Mouse (Mus musculus): Measurements from ENCODE around the gene Zfp459. TPM values are rescaled to one million over a fixed set of nuclear protein-coding genes. Genes with fewer than 3 reads are reported as not detected.
A peak's percentile ranks its signal among the peaks of the same experiment; 100 is the strongest.
"Not testable (repeated sequence)": the region's sequence is repeated elsewhere in the genome, so short reads cannot be mapped to it uniquely, and the experiment has no call there.

Zfp459 gene
- polyA plus RNA-seq, 1 experiment from 2014 or later: 1.7 TPM

GRCm38 (mm10) chr13:67422532-67422931 lies 1.3 kb upstream of the Zfp459 start:
- not testable (repeated sequence) for H3K9me3 ChIP-seq (replicated peaks; ENCODE audit: control insufficient read depth, low read length, poor library complexity, severe bottlenecking); ATAC-seq; H3K4me2 ChIP-seq (ENCODE audit: low read length); H3K4me1 ChIP-seq (ENCODE audit: control insufficient read depth, insufficient read depth, low read length); H3K4me3 ChIP-seq (ENCODE audit: low read depth, low read length); H3K27me3 ChIP-seq (ENCODE audit: control insufficient read depth, insufficient read depth, low read depth, low read length); H3K36me3 ChIP-seq (ENCODE audit: control insufficient read depth, insufficient read depth, low read length); H3K27ac ChIP-seq (ENCODE audit: low read length); H3K9ac ChIP-seq (ENCODE audit: low read depth, low read length)
- WGBS: 74% methylated on average over 2 of the region's 2 CpGs

GRCm38 (mm10) chr13:67420558-67421206 lies 536 bp downstream of the Zfp459 start:
- Histone ChIP-seq H3K27ac (ENCODE audit: low read length) (no peak overlapping the region), H3K4me3 (ENCODE audit: low read depth, low read length) (peak overlapping the region; percentile 76), H3K27me3 (ENCODE audit: control insufficient read depth, insufficient read depth, low read depth, low read length) (no peaks in the 10 kb centered on the region), H3K4me1 (ENCODE audit: control insufficient read depth, insufficient read depth, low read length) (peaks cover 7% of the 10 kb centered on the region; the same call in 1 of the 2 replicates), H3K4me2 (ENCODE audit: low read length) (peak overlapping the region; percentile 94), H3K9me3 (replicated peaks; ENCODE audit: control insufficient read depth, low read length, poor library complexity, severe bottlenecking) (no peaks in the 10 kb centered on the region), H3K36me3 (ENCODE audit: control insufficient read depth, insufficient read depth, low read length) (no peaks in the 10 kb centered on the region), H3K9ac (ENCODE audit: low read depth, low read length) (peak overlapping the region; percentile 69)
- WGBS: 32% methylated on average over 11 of the region's 11 CpGs
- ATAC-seq: peak; percentile 85

- H3K9ac ChIP-seq (ENCODE audit: low read depth, low read length): no peak overlapping the region
- 91% methylated on average over 3 of the region's 3 CpGs for WGBS
- no peak for ATAC-seq
- no peak overlapping the region for H3K4me3 ChIP-seq (ENCODE audit: low read depth, low read length)
- peaks cover 6% of the 10 kb centered on the region; the same call in 1 of the 2 replicates for H3K4me1 ChIP-seq (ENCODE audit: control insufficient read depth, insufficient read depth, low read length)
- no peaks in the 10 kb centered on the region for H3K27me3 ChIP-seq (ENCODE audit: control insufficient read depth, insufficient read depth, low read depth, low read length)
- H3K36me3 ChIP-seq (ENCODE audit: control insufficient read depth, insufficient read depth, low read length): no peaks in the 10 kb centered on the region
- no peaks in the 10 kb centered on the region for H3K9me3 ChIP-seq (replicated peaks; ENCODE audit: control insufficient read depth, low read length, poor library complexity, severe bottlenecking)
- H3K27ac ChIP-seq (ENCODE audit: low read length): no peak overlapping the region
- H3K4me2 ChIP-seq (ENCODE audit: low read length): no peak overlapping the region
Observed at GRCm38 (mm10) chr13:67416811-67417210, 4.4 kb downstream of the Zfp459 start.

GRCm38 (mm10) chr13:67415759-67416158 lies 5.5 kb downstream of the Zfp459 start:
- Histone ChIP-seq H3K27ac (ENCODE audit: low read length) (no peak overlapping the region), H3K27me3 (ENCODE audit: control insufficient read depth, insufficient read depth, low read depth, low read length) (no peaks in the 10 kb centered on the region), H3K9ac (ENCODE audit: low read depth, low read length) (no peak overlapping the region), H3K4me2 (ENCODE audit: low read length) (no peak overlapping the region), H3K36me3 (ENCODE audit: control insufficient read depth, insufficient read depth, low read length) (no peaks in the 10 kb centered on the region), H3K4me1 (ENCODE audit: control insufficient read depth, insufficient read depth, low read length) (peaks cover 2% of the 10 kb centered on the region; the same call in 1 of the 2 replicates), H3K9me3 (replicated peaks; ENCODE audit: control insufficient read depth, low read length, poor library complexity, severe bottlenecking) (no peaks in the 10 kb centered on the region), H3K4me3 (ENCODE audit: low read depth, low read length) (no peak overlapping the region)
- 84% methylated on average over 6 of the region's 6 CpGs for WGBS
- ATAC-seq: no peak

GRCm38 (mm10) chr13:67413634-67414033 lies 7.6 kb downstream of the Zfp459 start:
- not testable (repeated sequence) for H3K4me2 ChIP-seq (ENCODE audit: low read length); H3K27ac ChIP-seq (ENCODE audit: low read length); H3K36me3 ChIP-seq (ENCODE audit: control insufficient read depth, insufficient read depth, low read length); H3K4me1 ChIP-seq (ENCODE audit: control insufficient read depth, insufficient read depth, low read length); H3K9me3 ChIP-seq (replicated peaks; ENCODE audit: control insufficient read depth, low read length, poor library complexity, severe bottlenecking); H3K27me3 ChIP-seq (ENCODE audit: control insufficient read depth, insufficient read depth, low read depth, low read length); H3K4me3 ChIP-seq (ENCODE audit: low read depth, low read length); H3K9ac ChIP-seq (ENCODE audit: low read depth, low read length); ATAC-seq
- WGBS: 79% methylated on average over 3 of the region's 3 CpGs

GRCm38 (mm10) chr13:67399183-67399903 lies 21.9 kb downstream of the Zfp459 start, which contains the start of gene Zfp429:
Zfp429 (minus strand) TSS chr13:67399819.
- H3K4me3 ChIP-seq (ENCODE audit: low read depth, low read length): peak within 1 kb of the TSS; percentile 49
- not testable (repeated sequence) for H3K4me1 ChIP-seq (ENCODE audit: control insufficient read depth, insufficient read depth, low read length); H3K27ac ChIP-seq (ENCODE audit: low read length); H3K27me3 ChIP-seq (ENCODE audit: control insufficient read depth, insufficient read depth, low read depth, low read length); H3K36me3 ChIP-seq (ENCODE audit: control insufficient read depth, insufficient read depth, low read length); H3K9me3 ChIP-seq (replicated peaks; ENCODE audit: control insufficient read depth, low read length, poor library complexity, severe bottlenecking)
- 5% methylated on average over 14 of the region's 16 CpGs for WGBS
- peak; percentile 97 for ATAC-seq
- H3K9ac ChIP-seq (ENCODE audit: low read depth, low read length): peak within 1 kb of the TSS; percentile 68
- peak within 1 kb of the TSS; percentile 48 for H3K4me2 ChIP-seq (ENCODE audit: low read length)

GRCm38 (mm10) chr13:67376255-67376654 lies 45.0 kb downstream of the Zfp459 start:
- not testable (repeated sequence) for H3K4me2 ChIP-seq (ENCODE audit: low read length)

GRCm38 (mm10) chr13:67375050-67375911 lies 45.9 kb downstream of the Zfp459 start, which contains the start of the genes Gm28041 and Zfp456:
Gm28041 (minus strand) TSS chr13:67375733.
Zfp456 (minus strand) TSS chr13:67375810.
- ATAC-seq: peak; percentile 95
- Histone ChIP-seq H3K4me2 (ENCODE audit: low read length) (peak within 1 kb of the TSS; percentile 68), H3K9ac (ENCODE audit: low read depth, low read length) (peak within 1 kb of the TSS; percentile 30; the same call in 1 of the 2 replicates), H3K4me3 (ENCODE audit: low read depth, low read length) (peak within 1 kb of the TSS; percentile 42)
- H3K4me1 ChIP-seq (ENCODE audit: control insufficient read depth, insufficient read depth, low read length); H3K27me3 ChIP-seq (ENCODE audit: control insufficient read depth, insufficient read depth, low read depth, low read length); H3K9me3 ChIP-seq (replicated peaks; ENCODE audit: control insufficient read depth, low read length, poor library complexity, severe bottlenecking); H3K36me3 ChIP-seq (ENCODE audit: control insufficient read depth, insufficient read depth, low read length); H3K27ac ChIP-seq (ENCODE audit: low read length): not testable (repeated sequence)
- 15% methylated on average over 13 of the region's 15 CpGs for WGBS

More at GRCm38 (mm10) chr13:67376255-67376654, 45.0 kb downstream of the Zfp459 start:
- H3K27ac ChIP-seq (ENCODE audit: low read length); H3K9me3 ChIP-seq (replicated peaks; ENCODE audit: control insufficient read depth, low read length, poor library complexity, severe bottlenecking); H3K4me3 ChIP-seq (ENCODE audit: low read depth, low read length); H3K36me3 ChIP-seq (ENCODE audit: control insufficient read depth, insufficient read depth, low read length); H3K9ac ChIP-seq (ENCODE audit: low read depth, low read length); ATAC-seq; H3K4me1 ChIP-seq (ENCODE audit: control insufficient read depth, insufficient read depth, low read length); H3K27me3 ChIP-seq (ENCODE audit: control insufficient read depth, insufficient read depth, low read depth, low read length): not testable (repeated sequence)
- WGBS: 61% methylated on average over 3 of the region's 3 CpGs
